Mouse (Mus musculus): ENCODE results near the gene Zfp628.
"Not testable (repeated sequence)": the region's sequence is repeated elsewhere in the genome, so short reads cannot be mapped to it uniquely, and the experiment has no call there.

Gene Zfp628
- long read RNA-seq, experiment 1, partial matches to known transcripts = 0 of 2 reads
- long read RNA-seq, experiment 1, other reads (novel, unspliced or antisense) = 2 of 2 reads
- long read RNA-seq, experiment 2, partial matches to known transcripts = 0 of 1 reads
- long read RNA-seq, experiment 2, other reads (novel, unspliced or antisense) = 1 of 1 reads

DNA sequence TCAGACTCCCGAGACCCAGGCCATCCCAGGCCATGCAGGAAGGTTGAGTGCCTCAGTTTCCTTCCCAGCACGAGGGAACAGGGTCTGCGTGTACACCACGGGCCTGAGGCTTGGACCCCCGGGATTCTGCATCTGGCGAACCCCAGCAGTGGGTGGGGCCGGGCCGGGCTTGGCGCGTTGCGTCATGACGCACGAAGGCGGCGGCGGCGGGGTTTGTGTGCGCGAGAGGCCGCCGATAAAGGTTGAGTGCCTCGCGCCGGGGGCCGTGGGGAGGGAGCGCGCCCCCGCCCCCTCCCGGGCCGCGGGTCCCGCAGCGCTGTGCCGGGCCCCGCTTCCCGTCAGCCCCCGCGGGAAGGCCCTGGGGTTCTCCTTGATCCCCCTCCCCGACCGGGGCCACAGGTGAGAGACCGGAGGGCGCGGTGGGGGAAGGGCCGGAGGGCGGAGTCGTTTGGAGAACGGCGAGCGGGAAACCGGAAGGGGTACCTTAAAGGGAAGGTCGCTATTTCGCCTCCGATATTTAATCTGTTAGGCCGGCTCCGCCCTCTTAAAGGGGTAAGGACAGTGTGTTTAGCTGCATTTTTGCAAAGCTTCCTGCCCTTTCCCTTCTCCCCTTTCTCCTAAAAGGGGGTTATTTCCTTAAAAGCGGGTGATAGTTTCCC lies at the start of gene Zfp628:
TSS of gene Zfp628 (plus strand) at position 211 of the 659 bp plus-strand sequence.
- intact Hi-C loops (cut with DNase I) = loop anchor here (5.0 kb wide), 1 partner anchor 48 kb away; no protein-coding TSS in a partner anchor

DNA sequence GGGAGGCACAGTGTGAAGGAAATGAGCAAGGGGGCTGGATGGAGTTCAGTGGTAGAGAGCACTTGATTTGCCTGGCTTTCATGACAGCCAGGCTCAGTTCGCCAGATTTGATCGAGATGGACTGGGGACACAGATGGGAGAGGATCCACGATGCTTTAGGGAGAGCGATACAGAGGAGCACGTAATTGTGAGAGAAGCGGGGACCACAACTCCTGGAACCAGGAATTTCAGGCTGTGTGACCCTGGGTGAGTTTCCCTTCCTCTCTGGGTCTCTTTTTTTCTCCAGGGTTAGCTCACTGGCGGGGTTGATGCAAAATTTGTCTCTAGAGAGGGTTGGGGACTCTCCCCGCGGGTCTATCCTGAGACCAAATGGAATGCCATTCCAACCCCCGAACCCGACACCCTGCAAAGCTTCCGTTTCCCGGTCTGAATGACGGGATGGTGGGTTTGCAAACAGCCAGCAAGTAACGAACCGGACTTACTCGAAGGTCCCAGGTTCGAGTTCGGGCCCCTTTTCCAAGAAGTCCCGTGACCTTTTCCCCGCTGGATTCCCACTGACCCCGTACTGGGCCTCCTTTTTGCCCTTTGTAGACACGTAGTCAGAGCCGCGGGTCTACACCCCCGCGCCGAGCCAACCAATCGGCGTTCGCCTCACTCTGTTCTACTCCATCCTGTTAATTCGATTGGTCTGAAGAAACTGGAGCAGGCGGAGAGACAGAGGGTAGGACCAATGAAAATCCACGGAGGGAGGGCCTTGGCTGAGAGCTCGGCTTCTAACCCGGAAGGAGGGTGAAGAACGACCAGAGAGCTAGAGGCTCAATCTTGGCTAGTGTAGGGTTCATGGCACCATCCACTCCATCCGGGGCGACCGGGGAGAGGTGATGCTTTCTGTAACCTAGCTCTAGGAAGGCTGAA lies 49.2 kb upstream of the Zfp628 start:
- intact Hi-C loops (cut with DNase I) = loop anchor here (5.0 kb wide), 1 partner anchor 51 kb away; the partner anchor contains the start of gene Zfp628

DNA sequence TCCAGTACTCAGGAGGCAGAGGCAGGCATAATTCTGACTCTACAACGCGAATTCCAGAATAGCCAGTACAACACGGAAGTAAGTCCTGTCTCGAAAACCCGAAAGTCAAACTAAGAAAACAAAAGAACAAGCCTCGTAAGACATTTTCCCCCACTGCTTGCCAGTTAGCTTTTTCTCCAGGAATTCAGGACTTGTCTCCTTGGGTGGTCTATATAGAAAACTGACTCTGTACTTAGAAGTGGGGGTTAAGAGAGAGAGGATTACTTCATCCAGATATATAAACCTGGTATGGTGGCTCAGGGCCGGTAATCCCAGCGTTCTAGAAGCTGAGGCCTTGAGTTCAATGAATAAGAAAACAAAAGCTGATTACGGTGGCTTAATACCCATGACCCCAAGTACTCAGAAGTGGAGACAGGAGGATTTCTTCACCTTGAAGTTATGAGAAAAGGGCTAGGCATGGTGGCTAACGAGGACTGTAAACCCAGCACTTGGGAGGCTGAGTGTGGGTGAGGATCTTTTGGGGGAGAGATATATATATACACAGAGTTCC lies 48.3 kb upstream of the Zfp628 start:
- intact Hi-C loops (cut with DNase I) = loop anchor here (5.0 kb wide), 1 partner anchor 51 kb away; the partner anchor contains the start of gene Zfp628

DNA sequence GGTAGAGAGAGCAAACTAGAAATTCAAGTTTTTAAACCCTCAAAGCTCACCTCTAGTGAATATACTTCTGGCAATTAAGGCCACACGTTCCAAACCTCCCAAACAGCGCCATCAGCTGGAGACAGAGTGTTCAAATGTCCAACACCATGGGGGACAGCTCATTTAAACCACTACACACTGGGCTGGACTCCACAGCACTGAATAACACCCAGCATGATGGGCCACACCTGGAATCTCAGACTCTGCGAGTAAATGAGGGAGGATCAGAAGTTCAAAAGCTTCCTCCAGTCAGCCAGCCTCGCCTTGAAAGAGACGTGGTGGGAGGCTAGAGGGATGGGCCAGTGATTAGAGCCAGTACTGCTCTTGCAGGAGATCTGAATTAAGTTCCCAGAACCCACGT lies 44.9 kb upstream of the Zfp628 start, which contains the start of gene Isoc2b:
TSS of gene Isoc2b (minus strand) at position 126 of the 400 bp plus-strand sequence.
- intact Hi-C loops (cut with DNase I) = no loop called here

DNA sequence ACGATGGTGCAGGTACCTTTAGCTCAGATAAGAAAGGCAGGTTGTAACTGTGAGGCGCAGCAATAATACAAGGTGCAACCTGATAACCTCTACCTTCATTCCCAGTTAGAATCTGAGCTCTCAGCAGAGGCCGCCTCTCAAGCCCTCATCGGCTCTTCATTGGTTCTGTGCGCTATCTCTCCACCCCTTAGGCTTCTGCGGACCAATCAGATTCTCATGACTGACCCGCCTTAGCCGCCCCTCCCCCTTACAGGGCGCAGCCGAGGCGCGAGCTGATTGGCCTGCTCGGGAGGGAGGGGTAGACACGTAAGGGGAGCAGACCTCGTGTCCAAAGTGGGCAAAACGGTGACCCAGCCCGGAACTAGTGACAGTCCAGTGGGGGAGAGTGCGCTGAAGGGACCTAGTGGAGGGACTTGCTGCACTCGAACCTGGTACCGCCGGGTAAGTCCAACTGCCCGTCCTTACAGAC lies 38.2 kb upstream of the Zfp628 start, which contains the start of gene Isoc2a:
TSS of gene Isoc2a (plus strand) at position 401 of the 469 bp plus-strand sequence.
- intact Hi-C loops (cut with DNase I) = no loop called here

DNA sequence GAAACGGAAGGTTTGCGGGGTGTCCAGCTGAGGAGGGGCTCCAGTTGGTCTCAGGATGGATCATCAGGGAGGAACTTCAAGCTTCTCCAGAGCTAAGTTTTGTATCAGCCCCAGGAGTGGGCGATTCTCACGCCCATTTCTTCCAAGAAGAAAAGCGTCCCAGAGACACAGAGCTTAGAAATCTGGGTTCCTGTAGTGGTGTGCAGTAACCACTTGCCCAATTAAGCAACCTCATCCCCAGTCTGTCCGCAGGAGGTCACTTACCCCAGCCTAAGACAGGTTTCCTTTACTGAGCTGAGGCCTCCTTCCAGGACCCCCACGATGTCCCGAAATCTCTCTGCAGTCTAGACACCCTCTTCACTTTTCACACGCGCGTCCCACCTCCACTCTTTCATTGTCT lies 37.8 kb upstream of the Zfp628 start:
- intact Hi-C loops (cut with DNase I) = no loop called here

DNA sequence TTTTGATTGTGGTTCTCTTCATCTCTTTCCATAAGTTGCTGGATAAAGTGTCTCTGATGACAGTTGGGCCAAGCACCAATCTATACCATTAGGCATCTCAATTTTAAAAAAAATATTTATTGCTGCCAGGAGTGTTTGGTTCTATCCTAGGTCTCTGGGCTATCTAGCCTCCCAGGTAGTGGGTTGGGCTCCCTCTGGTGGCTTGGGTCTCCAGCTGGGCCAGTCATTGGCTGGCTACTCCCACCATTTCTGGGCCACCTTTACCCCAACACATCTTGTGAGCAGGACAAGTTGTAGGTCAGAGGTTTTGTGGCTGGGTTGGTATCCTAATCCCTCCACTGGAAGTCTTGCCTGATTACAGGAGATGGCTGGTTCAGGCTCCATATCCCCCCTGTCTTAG lies 36.8 kb upstream of the Zfp628 start:
- intact Hi-C loops (cut with DNase I) = no loop called here

DNA sequence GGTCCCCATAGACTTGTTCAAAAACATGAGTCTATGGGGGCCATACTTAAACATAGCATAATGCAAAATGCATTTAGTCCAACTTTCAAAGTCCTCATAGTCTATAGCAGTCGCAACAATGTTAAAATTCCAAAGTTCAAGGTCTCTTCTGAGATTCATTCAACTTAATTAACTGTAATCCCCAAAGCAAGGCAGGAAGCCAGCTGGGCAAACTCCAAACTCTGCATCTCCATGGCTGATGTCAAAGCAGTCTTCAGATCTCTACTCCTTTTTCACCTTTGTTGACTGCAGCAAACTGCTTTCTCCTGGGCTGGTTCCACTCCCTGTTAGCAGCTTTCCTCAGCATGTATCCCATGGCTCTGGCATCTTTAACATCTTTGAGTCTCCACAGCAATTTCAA lies 36.0 kb upstream of the Zfp628 start:
- intact Hi-C loops (cut with DNase I) = not testable (repeated sequence)

DNA sequence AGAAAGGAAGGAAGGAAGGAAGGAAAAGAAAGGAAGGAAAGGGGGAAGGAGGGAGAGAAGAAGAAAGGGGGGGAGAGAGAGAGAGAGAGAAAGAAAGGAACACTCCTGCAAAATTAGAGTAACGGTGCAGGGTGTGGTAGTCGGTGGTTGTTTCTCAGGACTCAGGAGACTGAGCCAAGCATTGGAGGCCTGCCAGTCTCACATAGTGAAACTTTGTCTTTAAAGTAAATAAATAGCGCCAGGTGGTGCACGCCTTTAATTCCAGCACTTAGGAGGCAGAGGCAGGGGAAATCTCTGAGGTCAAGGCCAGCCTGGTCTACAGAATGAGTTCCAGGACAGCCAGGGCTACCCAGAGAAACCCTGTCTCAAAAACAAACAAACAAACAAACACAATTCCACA lies 28.3 kb upstream of the Zfp628 start:
- intact Hi-C loops (cut with DNase I) = no loop called here

DNA sequence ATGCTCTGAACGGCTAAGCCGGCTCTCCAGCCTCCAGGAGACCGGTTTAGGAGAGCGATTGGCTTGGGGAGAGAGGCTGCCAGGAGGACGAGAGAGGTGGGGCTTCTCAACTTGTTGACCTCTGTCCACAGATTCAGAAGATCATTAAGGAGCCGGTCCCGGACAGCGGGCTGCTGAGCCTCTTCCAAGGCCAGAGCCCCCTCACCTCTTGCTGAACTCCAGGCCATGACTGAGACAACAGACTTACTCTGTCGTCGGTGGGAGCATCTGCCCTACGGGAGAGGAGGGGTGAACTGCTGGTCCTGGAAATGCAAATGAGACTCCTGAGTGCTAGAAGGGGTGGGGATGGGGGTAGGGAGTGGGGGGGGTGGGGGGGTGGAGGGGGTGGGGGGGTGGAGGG lies 19.8 kb upstream of the Zfp628 start:
- intact Hi-C loops (cut with DNase I) = no loop called here

DNA sequence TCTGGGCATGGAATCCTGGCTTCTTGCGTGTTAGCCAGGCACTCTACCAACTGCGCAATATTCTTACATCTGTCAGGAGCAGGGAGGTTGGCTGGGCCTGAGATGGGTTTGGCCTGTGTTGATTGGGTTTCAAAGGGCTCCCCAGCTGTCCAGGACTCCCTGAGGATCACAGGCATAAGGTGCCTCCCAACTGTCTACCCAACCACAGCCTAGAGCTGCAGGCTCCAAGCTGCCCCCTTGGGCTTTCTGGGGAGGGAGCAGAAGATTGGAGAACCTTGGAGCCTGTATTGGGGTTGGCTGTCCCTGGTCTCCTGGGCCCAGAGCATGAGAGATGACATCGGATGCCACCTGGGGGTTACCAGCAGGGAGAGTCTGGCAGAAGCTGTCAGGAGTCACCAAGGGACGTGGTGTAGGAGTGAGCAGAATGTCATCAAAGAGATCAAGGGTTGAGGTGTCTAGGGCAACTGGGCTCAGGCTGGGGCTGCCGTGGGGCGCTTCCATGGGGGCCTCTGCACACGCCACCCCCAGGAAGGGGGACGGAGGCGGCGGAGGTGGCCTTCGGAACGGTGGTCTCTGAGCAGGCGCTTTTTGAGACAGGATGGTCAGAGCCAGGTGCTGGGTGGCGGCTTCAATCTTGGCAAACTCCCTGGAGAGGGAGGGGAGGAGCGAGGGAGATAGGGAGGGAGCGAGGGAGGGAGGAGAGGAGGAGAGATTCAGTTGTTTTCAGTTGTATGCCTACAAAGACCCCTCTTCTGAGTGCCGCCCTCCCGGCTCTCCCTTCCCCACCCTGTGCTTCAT lies 16.0 kb upstream of the Zfp628 start:
- intact Hi-C loops (cut with DNase I) = no loop called here

DNA sequence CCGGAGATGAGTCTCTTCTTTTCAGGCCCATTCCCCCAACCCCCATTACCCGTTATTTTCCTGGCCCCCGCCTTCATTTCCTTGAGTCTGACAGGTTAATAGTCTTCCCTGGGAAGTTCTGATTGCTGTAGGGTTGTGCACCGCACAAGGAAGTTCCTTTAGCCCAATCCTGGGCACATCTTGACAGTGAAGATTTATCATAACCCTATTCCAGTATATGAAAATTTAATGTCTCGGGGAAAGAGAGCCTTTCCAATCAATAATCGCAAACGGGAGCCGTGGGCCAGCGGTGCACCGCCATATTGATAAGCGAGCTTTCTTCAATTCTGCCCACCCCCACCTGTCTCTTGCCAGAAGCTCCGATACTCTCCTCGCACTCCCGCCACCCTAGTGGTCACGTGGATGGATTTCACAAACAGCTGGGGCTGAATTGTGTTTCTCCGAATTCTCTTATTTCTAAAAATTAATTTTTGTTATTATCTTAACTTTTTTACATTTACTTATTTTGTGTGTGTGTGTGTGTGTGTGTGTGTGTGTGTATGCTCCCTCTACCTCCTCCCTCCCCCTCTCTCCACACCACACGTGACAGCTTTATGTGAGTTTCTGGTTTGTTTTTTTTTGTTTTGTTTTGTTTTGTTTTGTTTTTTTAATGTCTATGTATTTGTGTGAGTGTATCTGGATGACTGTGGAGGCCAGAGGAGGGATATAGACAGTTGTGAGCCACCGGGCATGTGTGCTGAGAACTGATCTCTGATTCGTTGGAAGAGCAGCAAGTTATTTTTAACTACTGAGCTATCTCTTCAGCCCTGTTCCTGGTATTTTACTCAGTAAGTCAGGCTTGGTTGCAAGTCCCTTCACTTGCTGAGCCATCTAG lies 15.1 kb upstream of the Zfp628 start:
- intact Hi-C loops (cut with DNase I) = no loop called here

DNA sequence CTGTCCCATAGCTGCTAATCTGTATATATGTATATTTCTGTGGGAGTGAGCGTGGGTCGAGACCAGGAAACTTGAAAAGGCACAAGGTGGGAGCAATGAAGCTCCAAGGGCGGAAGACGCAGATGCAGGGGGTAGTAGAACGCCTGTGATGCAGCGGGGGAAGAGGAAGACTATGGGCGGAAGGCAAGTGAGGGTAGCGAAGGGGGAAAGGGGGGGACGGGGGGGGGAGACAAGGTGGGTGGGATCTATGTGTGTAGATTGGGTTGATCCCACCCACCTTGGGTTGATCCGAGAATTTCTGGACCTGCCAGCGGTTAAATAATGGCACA lies 14.5 kb upstream of the Zfp628 start:
- intact Hi-C loops (cut with DNase I) = no loop called here

DNA sequence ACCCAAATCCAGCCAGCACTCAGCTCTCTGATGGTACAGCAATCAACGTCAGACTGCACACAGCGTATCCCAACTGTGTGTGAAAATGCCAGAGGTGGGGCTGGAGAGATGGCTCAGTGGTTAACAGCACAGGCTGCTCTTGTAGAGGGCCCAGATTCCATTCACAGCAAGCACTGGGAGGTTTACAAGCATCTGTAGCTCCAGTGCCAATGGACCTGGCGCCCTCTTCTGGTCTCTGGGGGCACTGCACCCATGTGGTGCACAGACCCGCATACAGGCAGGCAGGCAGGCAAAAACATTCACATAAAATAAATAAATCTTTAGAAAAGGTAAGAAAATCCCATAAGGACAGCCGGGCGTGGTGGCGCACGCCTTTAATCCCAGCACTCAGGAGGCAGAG lies 13.8 kb upstream of the Zfp628 start:
- intact Hi-C loops (cut with DNase I) = no loop called here

DNA sequence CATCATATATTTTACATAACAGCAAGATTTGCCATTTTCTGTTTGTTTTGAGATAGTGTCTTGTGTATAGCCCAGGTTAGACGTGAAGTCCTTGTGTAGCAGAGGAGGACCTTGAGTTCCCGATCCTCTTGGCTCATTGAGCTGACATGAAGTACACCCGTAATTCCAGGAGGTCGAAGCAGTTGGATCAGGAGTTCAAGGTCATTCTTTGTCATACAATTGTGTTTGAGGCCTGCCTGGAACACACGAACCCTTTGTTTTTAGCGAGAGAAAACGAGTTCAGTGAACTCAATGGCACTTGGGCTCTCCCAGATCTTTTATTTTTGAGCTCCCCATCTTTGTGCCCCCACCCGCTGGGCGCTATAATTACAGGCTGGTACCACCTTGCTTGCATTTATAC lies 12.6 kb upstream of the Zfp628 start:
- intact Hi-C loops (cut with DNase I) = no loop called here

DNA sequence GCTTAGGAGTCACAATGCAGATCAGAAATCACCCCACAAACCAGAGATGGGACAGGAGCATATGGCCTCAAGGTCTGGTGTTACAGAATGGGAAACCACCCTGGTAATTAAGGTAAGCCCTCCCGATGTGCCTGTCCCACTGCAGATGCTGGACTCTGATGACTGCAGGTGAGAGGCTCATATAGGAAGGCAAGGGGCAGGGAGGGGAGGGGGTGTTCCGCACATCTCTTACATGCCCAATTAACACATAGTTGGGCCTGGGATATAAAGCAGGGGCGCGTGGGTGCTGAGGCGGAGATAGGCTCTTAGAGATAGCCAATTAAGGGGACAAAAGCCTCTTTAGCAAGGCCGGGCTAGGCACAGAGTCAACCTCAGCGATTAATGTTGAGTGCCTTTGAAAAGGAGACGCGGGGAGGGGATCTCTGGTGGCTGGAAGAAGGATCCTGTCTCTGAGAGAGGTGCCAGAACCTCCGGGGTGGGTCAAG lies 8.5 kb upstream of the Zfp628 start, which contains the start of gene Gm36210:
TSS of gene Gm36210 (minus strand) at position 51 of the 485 bp plus-strand sequence.
- intact Hi-C loops (cut with DNase I) = no loop called here

DNA sequence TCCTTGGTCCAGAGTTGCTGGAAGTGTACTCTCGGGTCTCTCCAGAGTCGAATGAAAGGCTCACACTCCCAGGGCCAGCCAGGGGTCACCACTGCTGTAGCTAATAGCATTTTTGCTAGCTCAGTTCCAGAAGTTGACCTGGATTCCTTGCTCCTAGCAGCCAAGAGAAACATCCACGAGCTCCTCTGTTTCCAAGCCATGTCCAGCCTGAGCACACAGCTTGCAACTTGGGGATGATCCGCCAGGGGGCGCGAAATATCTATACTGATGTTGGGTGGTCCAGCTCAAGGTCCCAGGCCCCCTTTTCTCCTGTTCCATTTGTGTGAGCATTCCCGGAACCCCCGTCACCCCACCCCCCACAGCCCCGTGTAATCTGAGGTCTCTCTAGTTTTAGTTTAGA lies 3.5 kb upstream of the Zfp628 start:
- intact Hi-C loops (cut with DNase I) = no loop called here

DNA sequence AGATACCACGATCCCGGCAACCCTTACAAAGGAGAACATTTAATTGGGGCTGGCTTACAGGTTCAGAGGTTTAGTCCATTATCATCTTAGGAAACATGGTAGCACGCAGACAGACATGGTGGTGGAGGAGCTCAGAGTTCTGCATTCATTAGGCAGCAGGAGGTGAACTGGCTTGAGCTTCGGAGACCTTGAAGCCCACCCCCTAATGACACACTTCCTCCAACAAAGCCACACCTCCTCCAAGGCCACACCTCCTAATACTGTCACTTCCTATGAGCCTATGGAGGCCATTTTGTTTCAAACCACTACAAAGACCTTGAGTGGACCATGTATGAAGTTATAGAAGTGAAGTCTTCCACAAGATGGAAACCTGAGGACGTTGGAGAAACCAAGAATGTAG lies 2.8 kb upstream of the Zfp628 start:
- intact Hi-C loops (cut with DNase I) = no loop called here

DNA sequence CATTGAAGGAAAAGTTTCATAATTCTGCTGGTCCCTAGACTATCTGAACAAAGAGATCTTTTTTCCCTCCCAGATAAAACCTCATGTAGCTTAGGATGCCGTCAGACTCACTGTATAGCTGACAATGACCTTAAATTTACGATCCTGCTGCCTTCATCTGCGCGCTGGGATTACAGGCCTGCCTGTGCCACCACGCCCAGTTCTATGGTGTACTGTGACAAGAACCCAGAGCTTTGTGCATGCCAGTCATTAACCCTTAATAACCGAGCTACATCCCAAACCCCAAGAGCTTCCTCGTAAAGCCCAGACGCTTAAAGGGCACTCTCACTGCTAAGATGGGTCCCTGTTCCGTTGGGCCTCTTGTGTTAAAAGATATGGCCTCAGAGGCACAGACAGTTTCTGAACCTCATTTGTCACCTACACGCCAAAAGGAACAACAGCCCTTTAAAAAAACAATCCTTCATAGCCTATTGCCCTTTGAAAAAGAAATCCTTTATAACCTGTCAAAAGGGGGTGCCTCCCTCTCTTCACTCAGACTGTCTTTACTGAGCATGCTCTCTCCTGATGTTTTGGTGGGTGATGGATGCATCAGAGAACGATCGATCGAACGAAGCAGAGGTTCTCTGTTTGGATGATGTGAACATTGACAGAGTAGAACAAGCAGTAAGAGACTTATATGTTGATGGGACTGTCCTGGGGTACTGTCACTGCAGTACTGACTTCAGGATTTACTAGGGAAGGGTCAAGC lies 826 bp downstream of the Zfp628 start:
- intact Hi-C loops (cut with DNase I) = loop anchor here (5.0 kb wide), 1 partner anchor 49 kb away; no protein-coding TSS in a partner anchor

All from adrenal gland (tissue).